Mouse (Mus musculus) cerebellum, adult 2 months (tissue): ENCODE data around the gene Ldb3.

Source experiments
- CTCF ChIP-seq: fragments of 200-500 bp; IDR thresholded peaks from 2 replicates; pipeline ENCODE4 v1.5.1; 2011; ENCODE audit warnings: low read depth, mild to moderate bottlenecking, control low read depth, low read length, moderate library complexity, borderline replicate concordance; ENCODE audit not compliant: insufficient read depth
- POLR2A ChIP-seq: fragments of 200-500 bp; IDR thresholded peaks from 2 replicates; pipeline ENCODE4 v1.6.1; 2011; ENCODE audit warnings: low read length, control low read depth, borderline replicate concordance; ENCODE audit not compliant: insufficient read depth

DNA sequence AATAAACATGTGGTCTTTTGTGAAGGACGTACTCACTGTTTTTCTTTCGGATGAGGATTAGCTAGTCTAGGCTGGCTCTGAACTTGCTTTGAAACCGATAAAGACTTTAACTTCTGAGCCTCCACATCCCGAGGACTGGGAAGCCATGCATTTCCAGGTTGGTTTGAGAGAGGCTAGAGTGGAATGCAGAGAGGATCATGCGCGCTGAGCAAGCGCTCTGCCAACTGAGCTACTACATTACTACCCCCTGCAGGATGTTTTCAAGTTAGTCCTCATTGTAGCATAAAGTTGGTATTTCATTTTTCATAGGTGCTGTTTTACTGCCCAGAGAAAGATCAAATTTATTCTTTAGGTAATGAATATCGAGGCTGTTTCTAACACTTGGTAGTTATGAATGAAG is 102.3 kb downstream of the Ldb3 start:
- no peak for TF ChIP-seq CTCF
- TF ChIP-seq POLR2A: no peak
